Mouse (Mus musculus) thymus, adult 2 months (tissue): ENCODE results near the gene Plekha5.

Experiments used
- CTCF ChIP-seq: fragments of 200-500 bp; IDR thresholded peaks from 2 replicates; pipeline ENCODE4 v1.5.1; 2012; ENCODE audit warnings: mild to moderate bottlenecking, control low read depth, low read length, moderate library complexity, borderline replicate concordance; ENCODE audit not compliant: control insufficient read depth, poor library complexity, insufficient read depth; ENCODE audit errors: extremely low read depth
- POLR2A ChIP-seq: fragments of 200-500 bp; IDR thresholded peaks from 2 replicates; pipeline ENCODE4 v1.6.1; 2012; ENCODE audit warnings: mild to moderate bottlenecking, low read length, control low read depth, moderate library complexity; ENCODE audit not compliant: control insufficient read depth, poor library complexity, insufficient read depth; ENCODE audit errors: extremely low read depth

DNA sequence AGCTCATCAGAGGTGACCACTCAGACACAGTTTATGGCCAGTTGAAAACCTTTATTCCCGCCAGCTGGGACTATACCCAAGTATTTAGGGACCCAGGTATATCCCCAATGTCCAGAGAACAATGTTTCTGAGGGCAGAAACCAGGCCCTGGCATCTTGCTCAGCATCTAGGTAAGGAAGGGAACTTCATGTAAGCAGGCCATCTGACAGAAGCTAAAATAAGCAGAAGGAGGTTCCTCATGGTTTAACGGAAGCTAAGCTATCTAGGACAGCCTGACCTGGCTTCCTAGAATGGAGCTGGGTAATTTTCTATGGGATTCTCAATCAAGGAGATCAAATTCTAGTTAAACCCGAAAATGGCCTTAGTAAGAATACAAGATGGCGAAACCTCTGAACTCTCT lies 185.7 kb downstream of the Plekha5 start:
- TF ChIP-seq CTCF (no peak), POLR2A (no peak)
